Mouse (Mus musculus) urinary bladder, postnatal 14 days (tissue): ENCODE measurements around the gene Supt6.
A peak's percentile ranks its signal among the peaks of the same experiment; 100 is the strongest.

Experiments used
- DNase-seq: peaks from one replicate; pipeline ENCODE4 v3.0.0; 2021; ENCODE audit warnings: low spot score

The Supt6 gene

GRCm38 (mm10) chr11:78182450-78182849, 63.3 kb downstream of the Supt6 start:
- DNase-seq = no peak

GRCm38 (mm10) chr11:78181830-78182357, 63.9 kb downstream of the Supt6 start:
- no peak for DNase-seq

GRCm38 (mm10) chr11:78180081-78180761, 65.6 kb downstream of the Supt6 start:
- no peak for DNase-seq

GRCm38 (mm10) chr11:78179438-78179999, 66.3 kb downstream of the Supt6 start:
- DNase-seq = no peak

GRCm38 (mm10) chr11:78178859-78179437, 66.8 kb downstream of the Supt6 start:
- peak; percentile 65 for DNase-seq

GRCm38 (mm10) chr11:78177903-78178858, 67.6 kb downstream of the Supt6 start:
- peak; percentile 96 for DNase-seq

- peak; percentile 60 for DNase-seq
These were observed 68.3 kb downstream of the Supt6 start for GRCm38 (mm10) chr11:78177437-78177836.

GRCm38 (mm10) chr11:78176905-78177331, 68.9 kb downstream of the Supt6 start:
- no peak for DNase-seq

- peak; percentile 93 for DNase-seq
These were observed 69.4 kb downstream of the Supt6 start, which contains the start of the genes Nek8 and Tlcd1 for GRCm38 (mm10) chr11:78176402-78176862. Gene Nek8, minus strand, starts transcription at chr11:78176675. Gene Tlcd1, plus strand, starts transcription at chr11:78176711.

- no peak for DNase-seq
These were observed 69.9 kb downstream of the Supt6 start for GRCm38 (mm10) chr11:78175771-78176401.

- DNase-seq = no peak
These were observed 71.3 kb downstream of the Supt6 start for GRCm38 (mm10) chr11:78174506-78174905.

GRCm38 (mm10) chr11:78172748-78173383, 72.9 kb downstream of the Supt6 start:
- no peak for DNase-seq

- DNase-seq = no peak
These were observed 73.6 kb downstream of the Supt6 start for GRCm38 (mm10) chr11:78172034-78172747.

GRCm38 (mm10) chr11:78171328-78171727, 74.5 kb downstream of the Supt6 start:
- DNase-seq = no peak

- peak; percentile 67 for DNase-seq
These were observed 75.5 kb downstream of the Supt6 start for GRCm38 (mm10) chr11:78170306-78170705.

- no peak for DNase-seq
These were observed 77.0 kb downstream of the Supt6 start for GRCm38 (mm10) chr11:78168541-78169468.

- no peak for DNase-seq
These were observed 78.4 kb downstream of the Supt6 start for GRCm38 (mm10) chr11:78167257-78167959.

- DNase-seq = no peak
These were observed 79.1 kb downstream of the Supt6 start for GRCm38 (mm10) chr11:78166640-78167039.
